ENCODE assay signal across 8 mouse cellular contexts in genomic region chr15:83166642-83167041, GRCm38 (mm10). TPM values are rescaled to one million over a fixed set of nuclear protein-coding genes. Genes with fewer than 3 reads are reported as not detected.
A peak's percentile ranks its signal among the peaks of the same experiment; 100 is the strongest.
DNase-seq lines count a peak whose midpoint lies in the region; ATAC-seq lines count a peak whose summit lies in the region.

No protein-coding gene starts in this region.

- DNase-seq in kidney, adult 11 months, result no peak
- peak; percentile 88 to 95 for DNase-seq in adrenal gland, adult (ENCODE audit: inconsistent age in 2 of 2, low spot score in 1 of 2)
- peak; percentile 97 for DNase-seq in fibroblast of lung, adult 2 months (ENCODE audit: low read depth)
- peak; percentile 51 for DNase-seq in urinary bladder, postnatal 25 days (ENCODE audit: low spot score)
- DNase-seq in thymus, postnatal 0 days (ENCODE audit: low spot score), result no peak
- no peak for DNase-seq in hindbrain, embryonic 11.5 days (ENCODE audit: low spot score)

- peaks cover 18% of the 10 kb centered on the region; the same call in 1 of the 2 replicates for H3K36me3 ChIP-seq in kidney, embryonic 15.5 days
- H3K36me3 ChIP-seq in limb, embryonic 15.5 days, result peaks cover 26% of the 10 kb centered on the region
- no peaks in the 10 kb centered on the region for H3K36me3 ChIP-seq in hindbrain, embryonic 11.5 days (ENCODE audit: control insufficient read depth, insufficient read depth, low read length)

- no peak overlapping the region for H3K4me3 ChIP-seq in kidney, embryonic 15.5 days (replicated peaks)
- H3K4me3 ChIP-seq in limb, embryonic 15.5 days, result no peak overlapping the region
- no peak overlapping the region for H3K4me3 ChIP-seq in hindbrain, embryonic 11.5 days (ENCODE audit: low read depth, low read length)

- H3K4me2 ChIP-seq in kidney, embryonic 15.5 days, result no peak overlapping the region
- H3K4me2 ChIP-seq in limb, embryonic 15.5 days, result no peak overlapping the region
- no peak overlapping the region for H3K4me2 ChIP-seq in hindbrain, embryonic 11.5 days (replicated peaks; ENCODE audit: low read depth, low read length)

- no peak for ATAC-seq in kidney, embryonic 15.5 days (replicated peaks; ENCODE audit: low FRiP score)
- no peak for ATAC-seq in limb, embryonic 15.5 days (ENCODE audit: insufficient number of reproducible peaks, low FRiP score, low TSS enrichment, low read depth)
- ATAC-seq in hindbrain, embryonic 11.5 days (ENCODE audit: low FRiP score), result no peak

- H3K27ac ChIP-seq in kidney, embryonic 15.5 days, result peak overlapping the region; percentile 76
- H3K27ac ChIP-seq in limb, embryonic 15.5 days, result peak overlapping the region; percentile 77
- H3K27ac ChIP-seq in hindbrain, embryonic 11.5 days (ENCODE audit: low read depth, low read length), result no peak overlapping the region

- H3K4me1 ChIP-seq in kidney, embryonic 15.5 days, result peaks cover 60% of the 10 kb centered on the region
- peaks cover 53% of the 10 kb centered on the region for H3K4me1 ChIP-seq in limb, embryonic 15.5 days
- H3K4me1 ChIP-seq in hindbrain, embryonic 11.5 days (replicated peaks; ENCODE audit: control insufficient read depth, insufficient read depth, low read length), result 0 out of 2 replicates have a peak, but pooled peaks cover 4% of the 10 kb centered on the region

- H3K9ac ChIP-seq in kidney, embryonic 15.5 days, result no peak overlapping the region
- no peak overlapping the region for H3K9ac ChIP-seq in limb, embryonic 15.5 days
- no peak overlapping the region for H3K9ac ChIP-seq in hindbrain, embryonic 11.5 days (ENCODE audit: low read depth, low read length)

- 75% methylated on average over 3 of the region's 3 CpGs for WGBS in kidney, embryonic 15.5 days
- WGBS in limb, embryonic 15.5 days, result 61% methylated on average over 3 of the region's 3 CpGs
- 81% methylated on average over 3 of the region's 3 CpGs for WGBS in hindbrain, embryonic 11.5 days

- H3K9me3 ChIP-seq in kidney, embryonic 15.5 days (replicated peaks), result no peaks in the 10 kb centered on the region
- no peaks in the 10 kb centered on the region for H3K9me3 ChIP-seq in limb, embryonic 15.5 days
- H3K9me3 ChIP-seq in hindbrain, embryonic 11.5 days (ENCODE audit: control insufficient read depth, low read length), result no peaks in the 10 kb centered on the region

- no peaks in the 10 kb centered on the region for H3K27me3 ChIP-seq in kidney, embryonic 15.5 days
- H3K27me3 ChIP-seq in limb, embryonic 15.5 days, result no peaks in the 10 kb centered on the region
- no peaks in the 10 kb centered on the region for H3K27me3 ChIP-seq in hindbrain, embryonic 11.5 days (ENCODE audit: control insufficient read depth, insufficient read depth, low read length)

RNA-seq across cellular contexts. Expression of gene Cyb5r3, which starts 5.8 kb away (rescaled TPM):
- 150 and 166 TPM in 2 replicates for polyA plus RNA-seq in kidney, embryonic 15.5 days (2015; fragmentation: Nextera tagmentation; extraction: Ambion mirVana)
- polyA plus RNA-seq in limb, embryonic 15.5 days (2015; fragmentation: Nextera tagmentation; extraction: Ambion mirVana), result 152 and 185 TPM in 2 replicates
- 33.9 and 38.1 TPM in 2 replicates for polyA plus RNA-seq in thymus, postnatal 0 days (2015; fragmentation: Nextera tagmentation; extraction: Ambion mirVana)
- polyA plus RNA-seq in hindbrain, embryonic 11.5 days (2014; fragmentation: Nextera tagmentation; extraction: Ambion mirVana), result 182 and 205 TPM in 2 replicates

RNA-seq across cellular contexts. Expression of gene Poldip3, which starts 17.5 kb away (rescaled TPM):
- 144 and 148 TPM in 2 replicates for polyA plus RNA-seq in kidney, embryonic 15.5 days (2015; fragmentation: Nextera tagmentation; extraction: Ambion mirVana)
- 134 and 137 TPM in 2 replicates for polyA plus RNA-seq in limb, embryonic 15.5 days (2015; fragmentation: Nextera tagmentation; extraction: Ambion mirVana)
- 131 and 134 TPM in 2 replicates for polyA plus RNA-seq in thymus, postnatal 0 days (2015; fragmentation: Nextera tagmentation; extraction: Ambion mirVana)
- 162 and 163 TPM in 2 replicates for polyA plus RNA-seq in hindbrain, embryonic 11.5 days (2014; fragmentation: Nextera tagmentation; extraction: Ambion mirVana)

RNA-seq across cellular contexts. Expression of gene Rrp7a, which starts 44.0 kb away (rescaled TPM):
- 61.4 and 74.3 TPM in 2 replicates for polyA plus RNA-seq in kidney, embryonic 15.5 days (2015; fragmentation: Nextera tagmentation; extraction: Ambion mirVana)
- polyA plus RNA-seq in limb, embryonic 15.5 days (2015; fragmentation: Nextera tagmentation; extraction: Ambion mirVana), result 66.9 and 67.3 TPM in 2 replicates
- 66.2 and 66.9 TPM in 2 replicates for polyA plus RNA-seq in thymus, postnatal 0 days (2015; fragmentation: Nextera tagmentation; extraction: Ambion mirVana)
- 54.6 and 63.4 TPM in 2 replicates for polyA plus RNA-seq in hindbrain, embryonic 11.5 days (2014; fragmentation: Nextera tagmentation; extraction: Ambion mirVana)

Comparison
In these comparisons a context has a peak if more than half of its experiments do, and no peak if none do; other contexts are left out.
1. DNase-seq: peak in adrenal gland, adult (2 of 2), fibroblast of lung, adult 2 months (single experiment) and urinary bladder, postnatal 25 days (single experiment); none in kidney, adult 11 months (single experiment), thymus, postnatal 0 days (single experiment) and hindbrain, embryonic 11.5 days (single experiment).